Mouse (Mus musculus): ENCODE measurements around the gene Gmeb2. TPM values are rescaled to one million over a fixed set of nuclear protein-coding genes. Genes with fewer than 3 reads are reported as not detected.

Gmeb2 gene
- polyA plus RNA-seq, 1 experiment from 2014 or later, result 9.6 TPM

DNA sequence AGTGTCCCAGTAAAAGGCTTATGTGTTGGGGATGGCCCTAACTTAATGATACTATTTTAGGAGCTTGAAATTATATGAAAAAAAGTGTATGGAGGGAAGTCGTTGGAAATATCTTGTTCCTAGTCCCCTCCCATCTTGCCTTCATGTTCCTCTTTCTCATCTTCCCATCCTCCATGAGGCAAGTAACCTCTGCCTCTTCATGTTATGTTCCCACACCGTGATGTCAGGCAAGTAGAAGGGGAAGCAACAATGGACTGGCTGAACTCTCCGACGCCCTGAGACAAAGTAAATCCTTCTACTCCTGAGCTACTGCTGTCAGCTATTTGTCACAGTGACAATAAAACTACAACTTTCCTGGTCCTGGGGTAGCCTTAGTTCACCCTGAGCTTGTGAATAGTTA is 13.2 kb downstream of the Gmeb2 start:
- no peak for ATAC-seq (ENCODE audit: insufficient read depth)
- no peak overlapping the region for H3K4me2 ChIP-seq
- no peak overlapping the region for H3K9ac ChIP-seq
- no peak overlapping the region for H3K4me3 ChIP-seq (replicated peaks)
- H3K4me1 ChIP-seq (replicated peaks), result peaks cover 8% of the 10 kb centered on the region
- H3K36me3 ChIP-seq (replicated peaks), result peaks cover 76% of the 10 kb centered on the region
- H3K27ac ChIP-seq (replicated peaks), result no peak overlapping the region
- WGBS (ENCODE audit: insufficient replicate concordance), result 51% methylated on average over 4 of the region's 4 CpGs
- H3K9me3 ChIP-seq (replicated peaks), result no peaks in the 10 kb centered on the region
- no peaks in the 10 kb centered on the region for H3K27me3 ChIP-seq

GRCm38 (mm10) chr2:181273829-181274228 is 14.0 kb downstream of the Gmeb2 start:
- peaks cover 7% of the 10 kb centered on the region for H3K4me1 ChIP-seq (replicated peaks)
- WGBS (ENCODE audit: insufficient replicate concordance), result 79% methylated on average over 2 of the region's 2 CpGs
- no peak overlapping the region for H3K27ac ChIP-seq (replicated peaks)
- H3K27me3 ChIP-seq, result no peaks in the 10 kb centered on the region
- H3K4me2 ChIP-seq, result no peak overlapping the region
- H3K9me3 ChIP-seq (replicated peaks), result no peaks in the 10 kb centered on the region
- H3K9ac ChIP-seq, result no peak overlapping the region
- no peak for ATAC-seq (ENCODE audit: insufficient read depth)
- no peak overlapping the region for H3K4me3 ChIP-seq (replicated peaks)
- peaks cover 81% of the 10 kb centered on the region for H3K36me3 ChIP-seq (replicated peaks)

DNA sequence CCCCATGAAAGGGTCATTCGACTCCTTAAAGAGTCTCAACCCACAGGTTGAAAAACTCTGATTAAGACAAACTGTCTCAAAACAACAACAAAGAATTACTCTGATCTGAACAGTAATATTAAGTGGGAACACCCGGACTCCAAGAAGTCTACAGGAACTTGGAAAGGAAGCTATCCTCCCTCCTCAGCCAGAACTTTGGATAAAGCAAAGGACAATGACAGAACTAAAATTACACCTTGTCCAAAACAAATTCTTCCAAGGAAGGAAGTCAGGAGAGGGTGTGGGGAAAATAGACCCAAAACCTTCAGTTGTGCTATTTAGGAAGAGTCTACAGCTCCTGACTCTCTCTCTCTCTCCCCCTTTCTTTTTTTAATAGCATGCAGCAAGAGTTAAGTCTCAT is 15.7 kb downstream of the Gmeb2 start:
- Histone ChIP-seq H3K27ac (replicated peaks) (no peak overlapping the region), H3K4me3 (replicated peaks) (no peak overlapping the region), H3K9me3 (replicated peaks) (no peaks in the 10 kb centered on the region), H3K27me3 (no peaks in the 10 kb centered on the region), H3K36me3 (replicated peaks) (peaks cover 80% of the 10 kb centered on the region), H3K9ac (no peak overlapping the region), H3K4me2 (no peak overlapping the region), H3K4me1 (replicated peaks) (peaks cover 4% of the 10 kb centered on the region)
- no peak for ATAC-seq (ENCODE audit: insufficient read depth)
- 79% methylated on average over 2 of the region's 2 CpGs for WGBS (ENCODE audit: insufficient replicate concordance)

GRCm38 (mm10) chr2:181266839-181267238 is 21.0 kb downstream of the Gmeb2 start:
- no peaks in the 10 kb centered on the region for H3K4me1 ChIP-seq (replicated peaks)
- 85% methylated on average over 2 of the region's 2 CpGs for WGBS (ENCODE audit: insufficient replicate concordance)
- no peaks in the 10 kb centered on the region for H3K9me3 ChIP-seq (replicated peaks)
- no peak overlapping the region for H3K27ac ChIP-seq (replicated peaks)
- H3K9ac ChIP-seq, result no peak overlapping the region
- no peak overlapping the region for H3K4me2 ChIP-seq
- no peak for ATAC-seq (ENCODE audit: insufficient read depth)
- peaks cover 92% of the 10 kb centered on the region for H3K36me3 ChIP-seq (replicated peaks)
- no peaks in the 10 kb centered on the region for H3K27me3 ChIP-seq
- no peak overlapping the region for H3K4me3 ChIP-seq (replicated peaks)

GRCm38 (mm10) chr2:181253248-181253647 is 34.6 kb downstream of the Gmeb2 start:
- H3K4me1 ChIP-seq (replicated peaks), result peaks cover 18% of the 10 kb centered on the region; the same call in 1 of the 2 replicates
- H3K27me3 ChIP-seq, result no peaks in the 10 kb centered on the region
- WGBS (ENCODE audit: insufficient replicate concordance), result 89% methylated on average over 1 of the region's 1 CpGs
- peaks cover 65% of the 10 kb centered on the region for H3K36me3 ChIP-seq (replicated peaks)
- H3K27ac ChIP-seq (replicated peaks), result 0 out of 2 replicates have a peak overlapping the region, but pooled peaks have one; percentile 51
- H3K9ac ChIP-seq, result no peak overlapping the region
- H3K9me3 ChIP-seq (replicated peaks), result no peaks in the 10 kb centered on the region
- peak; percentile 41; the same call in 1 of the 2 replicates for ATAC-seq (ENCODE audit: insufficient read depth)
- H3K4me3 ChIP-seq (replicated peaks), result no peak overlapping the region
- H3K4me2 ChIP-seq, result no peak overlapping the region

DNA sequence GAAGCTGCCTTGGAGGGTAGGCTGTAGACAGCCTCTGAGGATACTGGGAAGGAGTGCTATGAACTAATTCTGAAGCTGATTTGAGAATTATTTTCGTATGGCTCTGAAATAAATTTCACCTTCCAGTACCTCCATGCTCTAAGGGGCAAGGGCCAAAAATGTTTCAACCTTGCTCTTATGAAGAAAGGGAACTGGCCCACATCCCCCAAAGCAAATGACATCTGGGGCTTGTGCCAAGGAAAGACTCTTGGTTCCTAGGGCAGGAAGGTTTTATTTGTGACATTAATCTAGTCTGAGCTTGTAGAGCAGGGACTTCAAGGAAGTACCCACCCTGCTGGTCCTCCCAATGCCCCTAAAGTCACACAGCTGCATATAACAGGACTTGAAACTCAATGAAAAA is 36.0 kb downstream of the Gmeb2 start:
- H3K4me2 ChIP-seq, result no peak overlapping the region
- ATAC-seq (ENCODE audit: insufficient read depth), result no peak
- peaks cover 18% of the 10 kb centered on the region; the same call in 1 of the 2 replicates for H3K4me1 ChIP-seq (replicated peaks)
- no peaks in the 10 kb centered on the region for H3K9me3 ChIP-seq (replicated peaks)
- H3K4me3 ChIP-seq (replicated peaks), result no peak overlapping the region
- no peaks in the 10 kb centered on the region for H3K27me3 ChIP-seq
- H3K36me3 ChIP-seq (replicated peaks), result peaks cover 51% of the 10 kb centered on the region
- no peak overlapping the region for H3K27ac ChIP-seq (replicated peaks)
- 71% methylated on average over 1 of the region's 1 CpGs for WGBS (ENCODE audit: insufficient replicate concordance)
- H3K9ac ChIP-seq, result no peak overlapping the region

- H3K9ac ChIP-seq, result no peak overlapping the region
- 66% methylated on average over 10 of the region's 10 CpGs for WGBS (ENCODE audit: insufficient replicate concordance)
- no peak overlapping the region for H3K4me3 ChIP-seq (replicated peaks)
- H3K4me1 ChIP-seq (replicated peaks), result peaks cover 24% of the 10 kb centered on the region
- H3K36me3 ChIP-seq (replicated peaks), result peaks cover 26% of the 10 kb centered on the region
- peak; percentile 53 for ATAC-seq (ENCODE audit: insufficient read depth)
- H3K27ac ChIP-seq (replicated peaks), result peak overlapping the region; percentile 68
- no peaks in the 10 kb centered on the region for H3K27me3 ChIP-seq
- no peaks in the 10 kb centered on the region for H3K9me3 ChIP-seq (replicated peaks)
- H3K4me2 ChIP-seq, result no peak overlapping the region
Measured at GRCm38 (mm10) chr2:181249217-181249616, 38.6 kb downstream of the Gmeb2 start.

DNA sequence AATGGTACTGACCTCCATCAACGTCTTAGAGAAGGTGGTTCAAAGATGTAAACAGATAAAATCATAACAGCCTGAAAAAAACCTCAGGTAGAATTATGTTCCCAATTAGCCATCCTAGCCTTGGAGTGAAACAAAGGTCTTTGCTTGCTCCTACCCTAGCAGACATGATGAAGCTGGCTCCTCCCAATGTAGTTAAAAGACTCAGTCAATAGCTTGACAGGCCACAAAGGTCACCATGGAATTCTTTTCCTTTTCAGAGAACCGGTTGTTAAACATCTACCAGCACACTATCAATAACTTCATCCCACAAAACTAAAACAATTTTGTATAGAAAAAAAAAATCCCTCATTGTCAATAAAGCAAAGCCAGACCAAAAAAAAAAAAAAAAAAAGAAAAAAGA is 42.8 kb downstream of the Gmeb2 start:
- Histone ChIP-seq H3K9me3 (replicated peaks) (no peaks in the 10 kb centered on the region), H3K9ac (no peak overlapping the region), H3K4me2 (no peak overlapping the region), H3K36me3 (replicated peaks) (peaks cover 8% of the 10 kb centered on the region), H3K27me3 (no peaks in the 10 kb centered on the region), H3K4me3 (replicated peaks) (no peak overlapping the region), H3K4me1 (replicated peaks) (peaks cover 39% of the 10 kb centered on the region), H3K27ac (replicated peaks) (no peak overlapping the region)
- WGBS (ENCODE audit: insufficient replicate concordance), result 47% methylated on average over 2 of the region's 2 CpGs
- no peak for ATAC-seq (ENCODE audit: insufficient read depth)

DNA sequence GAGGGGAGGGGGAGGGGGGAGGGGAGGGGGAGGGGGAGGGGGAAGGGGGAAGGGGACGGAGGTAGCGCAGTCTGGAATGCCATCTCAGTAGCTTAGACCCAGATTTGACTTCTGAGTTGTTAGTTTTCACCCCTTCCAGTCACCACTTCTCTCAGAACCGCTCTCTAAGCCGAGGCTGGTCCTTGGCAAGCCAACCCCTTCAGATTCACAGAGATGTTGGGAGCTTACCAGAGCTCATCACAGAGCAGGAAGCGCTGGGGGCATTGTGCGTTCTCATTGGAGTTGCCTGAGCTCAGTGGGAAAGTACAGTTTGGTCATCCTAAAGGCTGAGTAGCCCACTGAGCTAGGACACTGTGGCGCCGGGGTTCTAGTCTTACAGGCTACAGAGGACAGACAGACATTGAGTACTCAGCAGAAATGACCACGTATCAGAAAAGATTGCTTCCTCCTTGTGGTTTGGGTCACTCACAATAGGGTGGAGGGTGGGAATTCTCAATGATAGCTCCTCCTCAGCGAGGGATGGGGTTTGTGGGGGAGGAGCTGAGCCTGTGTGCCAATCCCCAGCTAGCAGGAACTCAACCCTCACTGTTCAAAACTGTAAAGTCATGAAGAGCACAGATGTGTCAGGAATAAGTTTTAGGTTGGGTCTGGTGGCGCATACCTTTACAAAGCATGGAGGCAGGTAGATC is 44.0 kb downstream of the Gmeb2 start:
- WGBS (ENCODE audit: insufficient replicate concordance), result 18% methylated on average over 11 of the region's 11 CpGs
- Histone ChIP-seq H3K4me1 (replicated peaks) (peaks cover 50% of the 10 kb centered on the region), H3K27ac (replicated peaks) (peak overlapping the region; percentile 61), H3K4me2 (peak overlapping the region; percentile 34), H3K27me3 (no peaks in the 10 kb centered on the region), H3K4me3 (replicated peaks) (no peak overlapping the region), H3K36me3 (replicated peaks) (peaks cover 17% of the 10 kb centered on the region), H3K9me3 (replicated peaks) (no peaks in the 10 kb centered on the region), H3K9ac (no peak overlapping the region)
- ATAC-seq (ENCODE audit: insufficient read depth), result peak; percentile 53

DNA sequence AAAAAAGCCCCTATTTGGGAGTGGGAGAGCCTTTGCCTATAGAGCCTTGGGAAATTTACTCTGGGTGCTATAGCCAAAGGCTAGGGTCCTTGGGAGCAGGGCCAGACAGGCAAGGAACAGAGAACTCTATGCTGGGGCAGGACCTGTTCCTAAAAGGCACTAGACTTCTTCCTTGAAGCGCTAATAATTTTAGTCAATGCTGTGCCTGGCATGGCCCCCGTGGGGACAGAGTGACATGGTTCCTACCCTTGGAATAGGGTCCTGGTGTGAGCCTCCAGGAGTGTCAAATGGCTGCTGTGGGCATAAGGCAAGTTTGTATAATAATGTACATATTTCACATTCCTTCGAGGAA is 45.5 kb downstream of the Gmeb2 start:
- peak overlapping the region; percentile 76 for H3K4me3 ChIP-seq (replicated peaks)
- H3K4me2 ChIP-seq, result peak overlapping the region; percentile 79
- H3K27ac ChIP-seq (replicated peaks), result 0 out of 2 replicates have a peak overlapping the region, but pooled peaks have one; percentile 6
- no peaks in the 10 kb centered on the region for H3K27me3 ChIP-seq
- no peaks in the 10 kb centered on the region for H3K9me3 ChIP-seq (replicated peaks)
- peaks cover 50% of the 10 kb centered on the region for H3K4me1 ChIP-seq (replicated peaks)
- ATAC-seq (ENCODE audit: insufficient read depth), result no peak
- WGBS (ENCODE audit: insufficient replicate concordance), result 65% methylated on average over 3 of the region's 3 CpGs
- peak overlapping the region; percentile 79 for H3K9ac ChIP-seq
- H3K36me3 ChIP-seq (replicated peaks), result peaks cover 30% of the 10 kb centered on the region

- H3K4me3 ChIP-seq (replicated peaks), result peak within 1 kb of the TSS; percentile 76
- WGBS (ENCODE audit: insufficient replicate concordance), result 4% methylated on average over 16 of the region's 16 CpGs
- H3K9me3 ChIP-seq (replicated peaks), result no peaks in the 10 kb centered on the region
- H3K9ac ChIP-seq, result peak within 1 kb of the TSS; percentile 79
- H3K4me2 ChIP-seq, result peak within 1 kb of the TSS; percentile 79
- H3K4me1 ChIP-seq (replicated peaks), result peaks cover 50% of the 10 kb centered on the region
- peak within 1 kb of the TSS; percentile 77 for H3K27ac ChIP-seq (replicated peaks)
- H3K27me3 ChIP-seq, result no peaks in the 10 kb centered on the region
- H3K36me3 ChIP-seq (replicated peaks), result peaks cover 35% of the 10 kb centered on the region
- peak; percentile 72 for ATAC-seq (ENCODE audit: insufficient read depth)
Measured at GRCm38 (mm10) chr2:181241602-181242313, 46.1 kb downstream of the Gmeb2 start, which contains the start of gene Helz2. Gene Helz2, minus strand, starts transcription at chr2:181242027.
